Mouse (Mus musculus) embryonic fibroblast, embryonic 13.5 days (primary cell): ENCODE data around the gene Hk2.

Experiments used
- CTCF ChIP-seq: IDR thresholded peaks from 2 replicates; pipeline ENCODE4 v1.5.1; 2011; ENCODE audit warnings: mild to moderate bottlenecking, control low read depth, low read length, moderate library complexity, borderline replicate concordance; ENCODE audit not compliant: insufficient read depth
- POLR2A ChIP-seq: IDR thresholded peaks from 2 replicates; pipeline ENCODE4 v1.6.1; 2011; ENCODE audit warnings: low read depth, mild to moderate bottlenecking, control low read depth, low read length, moderate library complexity

DNA sequence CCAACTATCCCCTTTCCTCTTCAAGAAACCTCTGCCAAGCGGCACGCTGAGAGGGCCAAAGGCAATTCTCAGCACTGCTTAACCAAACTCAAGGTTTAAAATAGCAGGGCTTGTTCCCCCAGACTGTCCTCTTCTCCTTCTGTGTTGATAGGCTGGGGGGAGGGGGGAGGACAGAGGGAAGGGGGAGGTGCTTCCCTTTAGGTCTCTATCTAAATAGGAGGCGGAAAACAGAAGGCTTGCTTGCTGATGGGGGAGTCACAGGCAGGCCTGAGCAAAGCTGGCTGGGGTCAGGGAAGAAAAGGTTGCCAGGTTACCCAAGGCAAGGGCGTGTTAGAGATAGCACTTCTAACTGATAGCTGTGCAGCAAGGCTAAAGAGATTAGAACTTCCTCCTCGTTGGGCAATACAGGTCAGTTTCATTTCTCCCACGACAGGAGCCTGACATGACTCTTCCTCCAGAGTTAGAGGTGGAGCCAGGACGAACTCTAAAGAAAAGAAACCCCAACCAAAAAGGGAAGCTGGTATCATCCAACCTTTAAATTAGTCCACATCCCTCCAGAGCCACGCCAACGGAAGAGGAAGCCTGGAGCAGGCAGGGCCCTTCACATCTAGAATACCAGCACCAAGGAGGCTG lies 10.3 kb downstream of the Hk2 start:
- no peak for TF ChIP-seq CTCF
- TF ChIP-seq POLR2A, result no peak
